Mouse (Mus musculus): ENCODE data around the gene Fam161b. TPM values are rescaled to one million over a fixed set of nuclear protein-coding genes. Genes with fewer than 3 reads are reported as not detected.
A peak's percentile ranks its signal among the peaks of the same experiment; 100 is the strongest.

Fam161b gene
- polyA plus RNA-seq, 1 experiment from 2014 or later, result 2.6 TPM

- no peak for ATAC-seq (ENCODE audit: low read depth)
- no peaks in the 10 kb centered on the region for H3K4me1 ChIP-seq (ENCODE audit: control insufficient read depth, insufficient read depth, low read length)
- WGBS, result 66% methylated on average over 14 of the region's 14 CpGs
- no peak for DNase-seq (ENCODE audit: low spot score)
- H3K27me3 ChIP-seq (replicated peaks; ENCODE audit: control insufficient read depth, insufficient read depth, low read length), result no peaks in the 10 kb centered on the region
- no peak overlapping the region for H3K4me3 ChIP-seq (ENCODE audit: low read depth, low read length)
- no peak overlapping the region for H3K4me2 ChIP-seq (ENCODE audit: low read depth, low read length)
- peaks cover 11% of the 10 kb centered on the region; the same call in 1 of the 2 replicates for H3K36me3 ChIP-seq (ENCODE audit: control insufficient read depth, insufficient read depth, low read length)
- no peaks in the 10 kb centered on the region for H3K9me3 ChIP-seq (ENCODE audit: control insufficient read depth, low read length)
- no peak overlapping the region for H3K27ac ChIP-seq (replicated peaks; ENCODE audit: low read depth, low read length)
- H3K9ac ChIP-seq (ENCODE audit: low read depth, low read length), result no peak overlapping the region
These were observed 27.3 kb upstream of the Fam161b start for GRCm38 (mm10) chr12:84388774-84389400.

GRCm38 (mm10) chr12:84388097-84388496 lies 26.5 kb upstream of the Fam161b start:
- no peak overlapping the region for H3K9ac ChIP-seq (ENCODE audit: low read depth, low read length)
- DNase-seq (ENCODE audit: low spot score) (no peak), ATAC-seq (ENCODE audit: low read depth) (no peak)
- WGBS, result 88% methylated on average over 8 of the region's 8 CpGs
- H3K27me3 ChIP-seq (replicated peaks; ENCODE audit: control insufficient read depth, insufficient read depth, low read length), result no peaks in the 10 kb centered on the region
- H3K4me3 ChIP-seq (ENCODE audit: low read depth, low read length), result no peak overlapping the region
- H3K4me2 ChIP-seq (ENCODE audit: low read depth, low read length), result no peak overlapping the region
- H3K4me1 ChIP-seq (ENCODE audit: control insufficient read depth, insufficient read depth, low read length), result no peaks in the 10 kb centered on the region
- H3K9me3 ChIP-seq (ENCODE audit: control insufficient read depth, low read length), result no peaks in the 10 kb centered on the region
- no peak overlapping the region for H3K27ac ChIP-seq (replicated peaks; ENCODE audit: low read depth, low read length)
- peaks cover 11% of the 10 kb centered on the region; the same call in 1 of the 2 replicates for H3K36me3 ChIP-seq (ENCODE audit: control insufficient read depth, insufficient read depth, low read length)

GRCm38 (mm10) chr12:84385408-84385807 lies 23.8 kb upstream of the Fam161b start:
- no peaks in the 10 kb centered on the region for H3K27me3 ChIP-seq (replicated peaks; ENCODE audit: control insufficient read depth, insufficient read depth, low read length)
- DNase-seq (ENCODE audit: low spot score) (no peak), ATAC-seq (ENCODE audit: low read depth) (no peak)
- no peaks in the 10 kb centered on the region for H3K9me3 ChIP-seq (ENCODE audit: control insufficient read depth, low read length)
- WGBS, result 88% methylated on average over 4 of the region's 4 CpGs
- H3K36me3 ChIP-seq (ENCODE audit: control insufficient read depth, insufficient read depth, low read length), result peaks cover 15% of the 10 kb centered on the region
- no peak overlapping the region for H3K4me3 ChIP-seq (ENCODE audit: low read depth, low read length)
- H3K9ac ChIP-seq (ENCODE audit: low read depth, low read length), result no peak overlapping the region
- no peaks in the 10 kb centered on the region for H3K4me1 ChIP-seq (ENCODE audit: control insufficient read depth, insufficient read depth, low read length)
- H3K27ac ChIP-seq (replicated peaks; ENCODE audit: low read depth, low read length), result no peak overlapping the region
- no peak overlapping the region for H3K4me2 ChIP-seq (ENCODE audit: low read depth, low read length)

GRCm38 (mm10) chr12:84384644-84385081 lies 23.0 kb upstream of the Fam161b start:
- DNase-seq (ENCODE audit: low spot score) (peak; percentile 30), ATAC-seq (ENCODE audit: low read depth) (no peak)
- Histone ChIP-seq H3K27ac (replicated peaks; ENCODE audit: low read depth, low read length) (no peak overlapping the region), H3K4me2 (ENCODE audit: low read depth, low read length) (no peak overlapping the region), H3K36me3 (ENCODE audit: control insufficient read depth, insufficient read depth, low read length) (peaks cover 15% of the 10 kb centered on the region), H3K4me3 (ENCODE audit: low read depth, low read length) (no peak overlapping the region), H3K9ac (ENCODE audit: low read depth, low read length) (no peak overlapping the region), H3K4me1 (ENCODE audit: control insufficient read depth, insufficient read depth, low read length) (no peaks in the 10 kb centered on the region), H3K9me3 (ENCODE audit: control insufficient read depth, low read length) (no peaks in the 10 kb centered on the region), H3K27me3 (replicated peaks; ENCODE audit: control insufficient read depth, insufficient read depth, low read length) (no peaks in the 10 kb centered on the region)
- 81% methylated on average over 5 of the region's 5 CpGs for WGBS

GRCm38 (mm10) chr12:84382369-84382768 lies 20.7 kb upstream of the Fam161b start:
- Histone ChIP-seq H3K36me3 (ENCODE audit: control insufficient read depth, insufficient read depth, low read length) (peaks cover 16% of the 10 kb centered on the region), H3K27ac (replicated peaks; ENCODE audit: low read depth, low read length) (no peak overlapping the region), H3K9ac (ENCODE audit: low read depth, low read length) (no peak overlapping the region), H3K4me3 (ENCODE audit: low read depth, low read length) (no peak overlapping the region), H3K27me3 (replicated peaks; ENCODE audit: control insufficient read depth, insufficient read depth, low read length) (no peaks in the 10 kb centered on the region), H3K4me2 (ENCODE audit: low read depth, low read length) (no peak overlapping the region), H3K9me3 (ENCODE audit: control insufficient read depth, low read length) (no peaks in the 10 kb centered on the region), H3K4me1 (ENCODE audit: control insufficient read depth, insufficient read depth, low read length) (no peaks in the 10 kb centered on the region)
- whole genome bisulfite sequencing, result 83% methylated on average over 4 of the region's 4 CpGs
- ATAC-seq (ENCODE audit: low read depth), result no peak
- no peak for DNase-seq (ENCODE audit: low spot score)

- 83% methylated on average over 6 of the region's 6 CpGs for WGBS
- peaks cover 67% of the 10 kb centered on the region for H3K36me3 ChIP-seq (ENCODE audit: control insufficient read depth, insufficient read depth, low read length)
These were observed 12.3 kb upstream of the Fam161b start for GRCm38 (mm10) chr12:84373831-84374481.

GRCm38 (mm10) chr12:84371647-84372046 lies 10.0 kb upstream of the Fam161b start:
- no peak overlapping the region for H3K4me3 ChIP-seq (ENCODE audit: low read depth, low read length)
- peaks cover 83% of the 10 kb centered on the region for H3K36me3 ChIP-seq (ENCODE audit: control insufficient read depth, insufficient read depth, low read length)
- no peak overlapping the region for H3K27ac ChIP-seq (replicated peaks; ENCODE audit: low read depth, low read length)
- no peak for ATAC-seq (ENCODE audit: low read depth)
- no peak overlapping the region for H3K9ac ChIP-seq (ENCODE audit: low read depth, low read length)
- no peaks in the 10 kb centered on the region for H3K9me3 ChIP-seq (ENCODE audit: control insufficient read depth, low read length)
- no peaks in the 10 kb centered on the region for H3K4me1 ChIP-seq (ENCODE audit: control insufficient read depth, insufficient read depth, low read length)
- no peak for DNase-seq (ENCODE audit: low spot score)
- H3K27me3 ChIP-seq (replicated peaks; ENCODE audit: control insufficient read depth, insufficient read depth, low read length), result no peaks in the 10 kb centered on the region
- WGBS, result 95% methylated on average over 5 of the region's 5 CpGs
- H3K4me2 ChIP-seq (ENCODE audit: low read depth, low read length), result no peak overlapping the region

More at GRCm38 (mm10) chr12:84373831-84374481, 12.3 kb upstream of the Fam161b start:
- Histone ChIP-seq H3K27ac (replicated peaks; ENCODE audit: low read depth, low read length) (no peak overlapping the region), H3K9ac (ENCODE audit: low read depth, low read length) (no peak overlapping the region), H3K4me3 (ENCODE audit: low read depth, low read length) (no peak overlapping the region), H3K4me2 (ENCODE audit: low read depth, low read length) (no peak overlapping the region), H3K9me3 (ENCODE audit: control insufficient read depth, low read length) (no peaks in the 10 kb centered on the region), H3K27me3 (replicated peaks; ENCODE audit: control insufficient read depth, insufficient read depth, low read length) (no peaks in the 10 kb centered on the region), H3K4me1 (ENCODE audit: control insufficient read depth, insufficient read depth, low read length) (no peaks in the 10 kb centered on the region)
- DNase-seq (ENCODE audit: low spot score) (no peak), ATAC-seq (ENCODE audit: low read depth) (no peak)

- Histone ChIP-seq H3K4me3 (ENCODE audit: low read depth, low read length) (no peak overlapping the region), H3K9me3 (ENCODE audit: control insufficient read depth, low read length) (no peaks in the 10 kb centered on the region), H3K27ac (replicated peaks; ENCODE audit: low read depth, low read length) (no peak overlapping the region), H3K36me3 (ENCODE audit: control insufficient read depth, insufficient read depth, low read length) (peaks cover 51% of the 10 kb centered on the region), H3K9ac (ENCODE audit: low read depth, low read length) (no peak overlapping the region), H3K4me1 (ENCODE audit: control insufficient read depth, insufficient read depth, low read length) (peaks cover 7% of the 10 kb centered on the region), H3K27me3 (replicated peaks; ENCODE audit: control insufficient read depth, insufficient read depth, low read length) (no peaks in the 10 kb centered on the region), H3K4me2 (ENCODE audit: low read depth, low read length) (no peak overlapping the region)
- 66% methylated on average over 9 of the region's 9 CpGs for WGBS
- no peak for DNase-seq (ENCODE audit: low spot score)
- no peak for ATAC-seq (ENCODE audit: low read depth)
These were observed 5.3 kb upstream of the Fam161b start for GRCm38 (mm10) chr12:84366971-84367370.

- Histone ChIP-seq H3K27ac (replicated peaks; ENCODE audit: low read depth, low read length) (no peak overlapping the region), H3K4me3 (ENCODE audit: low read depth, low read length) (no peak overlapping the region), H3K9me3 (ENCODE audit: control insufficient read depth, low read length) (no peaks in the 10 kb centered on the region), H3K9ac (ENCODE audit: low read depth, low read length) (no peak overlapping the region), H3K36me3 (ENCODE audit: control insufficient read depth, insufficient read depth, low read length) (peaks cover 32% of the 10 kb centered on the region), H3K4me2 (ENCODE audit: low read depth, low read length) (no peak overlapping the region), H3K27me3 (replicated peaks; ENCODE audit: control insufficient read depth, insufficient read depth, low read length) (no peaks in the 10 kb centered on the region), H3K4me1 (ENCODE audit: control insufficient read depth, insufficient read depth, low read length) (peaks cover 10% of the 10 kb centered on the region)
- WGBS, result 93% methylated on average over 6 of the region's 6 CpGs
- DNase-seq (ENCODE audit: low spot score) (no peak), ATAC-seq (ENCODE audit: low read depth) (no peak)
These were observed 3.5 kb upstream of the Fam161b start for GRCm38 (mm10) chr12:84365137-84365536.

All from embryonic facial prominence, embryonic 14.5 days (tissue).